Mouse (Mus musculus) lung, adult 2 months (tissue): Measurements from ENCODE around the gene Stx16.

Experiments used
- CTCF ChIP-seq: fragments of 200-500 bp; IDR thresholded peaks from 2 replicates; pipeline ENCODE4 v1.5.1; 2011; ENCODE audit warnings: mild to moderate bottlenecking, low read length, control low read depth; ENCODE audit not compliant: insufficient read depth
- POLR2A ChIP-seq: fragments of 200-500 bp; IDR thresholded peaks from 2 replicates; pipeline ENCODE4 v1.6.1; 2011; ENCODE audit warnings: low read depth, mild to moderate bottlenecking, control low read depth, low read length, borderline replicate concordance; ENCODE audit errors: extremely low read depth

DNA sequence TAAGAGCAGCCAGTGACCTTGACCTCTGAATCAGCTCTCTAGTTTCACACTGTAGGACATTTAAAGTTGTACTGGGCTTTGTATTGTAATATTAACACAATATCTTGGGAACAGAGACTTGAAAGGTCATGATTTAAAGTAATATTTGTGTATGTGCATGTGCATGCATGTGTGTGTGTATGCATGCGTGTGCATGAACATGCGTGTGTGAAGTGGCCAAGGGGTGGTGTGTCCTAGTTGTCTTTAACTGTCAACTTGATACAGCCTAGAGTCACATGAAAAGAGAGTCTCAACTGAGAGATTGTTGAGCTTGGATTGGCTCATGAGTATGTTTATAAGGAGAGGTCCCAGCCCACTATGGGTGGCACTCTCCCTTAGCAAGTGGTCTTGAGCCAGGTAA lies 28.5 kb upstream of the Stx16 start:
- TF ChIP-seq CTCF (no peak), POLR2A (no peak)
